Comparison of ENCODE assay signal across 21 mouse cellular contexts in the genomic region with DNA sequence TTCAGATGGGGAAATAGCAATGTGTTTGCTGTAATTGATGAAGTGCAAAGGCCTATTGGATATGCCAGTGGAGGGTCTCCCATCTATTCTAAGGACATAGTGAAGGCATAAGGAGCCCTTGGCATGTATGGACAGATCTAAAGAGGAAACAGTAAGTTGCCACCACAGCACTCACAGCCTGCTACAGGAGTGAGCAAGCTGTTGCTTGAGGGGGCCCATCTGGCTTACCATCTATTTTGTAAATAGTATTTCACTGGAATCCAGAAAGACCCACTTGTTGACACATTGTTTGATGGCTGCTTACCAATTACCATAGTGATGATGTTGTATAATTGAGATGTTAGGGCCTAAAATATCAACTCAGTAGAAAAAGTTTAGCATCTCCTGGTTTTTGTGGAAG. TPM values are rescaled to one million over a fixed set of nuclear protein-coding genes. Genes with fewer than 3 reads are reported as not detected.
A peak's percentile ranks its signal among the peaks of the same experiment; 100 is the strongest.
DNase-seq lines count a peak whose midpoint lies in the region; ATAC-seq and TF ChIP-seq lines count a peak whose summit lies in the region.
"Had no signal": no experiment of that assay in that cellular context is flagged by ENCODE, and none has a peak within 500 bp of the region (broad histone marks: within the 10 kb centered on the region; RNA-seq: fewer than 3 reads in every experiment).

No protein-coding gene starts in this region.

- H3K36me3 ChIP-seq in lung, embryonic 14.5 days (ENCODE audit: insufficient read depth): no peaks in the 10 kb centered on the region
- no peaks in the 10 kb centered on the region for H3K36me3 ChIP-seq in lung, embryonic 16.5 days (ENCODE audit: control insufficient read depth, insufficient read depth, low read length)
- H3K36me3 ChIP-seq: heart, embryonic 10.5 days; hindbrain, embryonic 13.5 days; limb, embryonic 12.5 days; liver, embryonic 12.5 days; midbrain, embryonic 10.5 days had no signal

- H3K9ac ChIP-seq in lung, embryonic 14.5 days: no peak overlapping the region
- H3K9ac ChIP-seq in lung, embryonic 16.5 days (ENCODE audit: low read length): no peak overlapping the region
- H3K9ac ChIP-seq: hindbrain, embryonic 13.5 days; limb, embryonic 12.5 days; liver, embryonic 12.5 days had no signal

- no peak overlapping the region for H3K4me3 ChIP-seq in lung, embryonic 14.5 days (ENCODE audit: low read depth, low read length)
- H3K4me3 ChIP-seq in lung, adult 2 months (replicated peaks; ENCODE audit: extremely low read depth, low read depth, low read length): no peak overlapping the region
- no peak overlapping the region for H3K4me3 ChIP-seq in lung, embryonic 16.5 days (ENCODE audit: low read length)
- H3K4me3 ChIP-seq: erythroblast, embryonic 14.5 days; heart, embryonic 10.5 days; hindbrain, embryonic 13.5 days; limb, embryonic 12.5 days; liver, embryonic 12.5 days; midbrain, embryonic 10.5 days had no signal

- no peak overlapping the region for H3K27ac ChIP-seq in lung, embryonic 14.5 days (ENCODE audit: low read depth)
- no peak overlapping the region for H3K27ac ChIP-seq in lung, embryonic 16.5 days (ENCODE audit: low read length)
- H3K27ac ChIP-seq: heart, embryonic 10.5 days; hindbrain, embryonic 13.5 days; liver, embryonic 12.5 days; macrophage; midbrain, embryonic 10.5 days had no signal

- no peaks in the 10 kb centered on the region for H3K27me3 ChIP-seq in lung, embryonic 14.5 days (ENCODE audit: insufficient read depth, low read length)
- no peaks in the 10 kb centered on the region for H3K27me3 ChIP-seq in lung, embryonic 16.5 days (ENCODE audit: control insufficient read depth, insufficient read depth, low read depth, low read length)
- H3K27me3 ChIP-seq: hindbrain, embryonic 13.5 days; limb, embryonic 12.5 days; liver, embryonic 12.5 days had no signal

- TF ChIP-seq CTCF in lung, embryonic 14.5 days (IDR thresholded peaks at IDR 0.05; ENCODE audit: low read depth): no peak
- no peak for TF ChIP-seq CTCF in lung, adult 2 months (IDR thresholded peaks at IDR 0.05; ENCODE audit: insufficient read depth, low read length)

- peak; percentile 78 for DNase-seq in lung, embryonic 14.5 days
- DNase-seq in lung, adult 2 months: no peak
- peak; percentile 50 to 55 for DNase-seq in layer of hippocampus, adult 8-10 months (ENCODE audit: low spot score in 2 of 2)
- peak; percentile 35 for DNase-seq in telencephalon, adult 2 months (ENCODE audit: low read depth, low spot score)
- no peak for DNase-seq in heart, adult 8-10 months (ENCODE audit: low spot score)
- DNase-seq: B cell, adult 2 months; cerebellum, adult 9-11 months; gastrocnemius, postnatal 25 days; kidney, adult 8-10 months; kidney, postnatal 14 days had no signal

- peak; percentile 73 for ATAC-seq in lung, embryonic 14.5 days (ENCODE audit: insufficient read depth)
- peak; percentile 68 for ATAC-seq in lung, embryonic 16.5 days (ENCODE audit: low read depth)
- ATAC-seq in erythroblast, adult 5-6 weeks (replicated peaks; ENCODE audit: low FRiP score, poor library complexity, severe bottlenecking): no peak
- ATAC-seq: forebrain, embryonic 14.5 days; inflammation-experienced regulatory T-cells, adult 6 months; liver, embryonic 12.5 days had no signal

- 0 out of 2 replicates have a peak, but pooled peaks cover 4% of the 10 kb centered on the region for H3K9me3 ChIP-seq in lung, embryonic 14.5 days (ENCODE audit: low read depth, low read length)
- no peaks in the 10 kb centered on the region for H3K9me3 ChIP-seq in lung, embryonic 16.5 days (ENCODE audit: control insufficient read depth, low read length)
- H3K9me3 ChIP-seq: hindbrain, embryonic 13.5 days had no signal

- no peak for TF ChIP-seq POLR2A in lung, adult 2 months (IDR thresholded peaks at IDR 0.05; ENCODE audit: borderline replicate concordance, extremely low read depth, low read depth, low read length)

- no peak overlapping the region for H3K4me2 ChIP-seq in lung, embryonic 14.5 days
- H3K4me2 ChIP-seq in lung, embryonic 16.5 days (ENCODE audit: low read depth, low read length): no peak overlapping the region
- H3K4me2 ChIP-seq: hindbrain, embryonic 13.5 days; limb, embryonic 12.5 days; liver, embryonic 12.5 days had no signal

- no peaks in the 10 kb centered on the region for H3K4me1 ChIP-seq in lung, embryonic 14.5 days (ENCODE audit: insufficient read depth)
- no peaks in the 10 kb centered on the region for H3K4me1 ChIP-seq in lung, adult 2 months (ENCODE audit: control insufficient read depth, insufficient read depth, low read length)
- H3K4me1 ChIP-seq in lung, embryonic 16.5 days (replicated peaks; ENCODE audit: control insufficient read depth, insufficient read depth, low read length): no peaks in the 10 kb centered on the region; the same call in 1 of the 2 replicates
- H3K4me1 ChIP-seq: hindbrain, embryonic 13.5 days; liver, embryonic 12.5 days had no signal

RNA-seq across cellular contexts. Expression of a gene that starts 20.7 kb away (rescaled TPM):
- polyA plus RNA-seq in lung, embryonic 14.5 days (2014; fragmentation: Nextera tagmentation; extraction: Ambion mirVana): 32.9 and 33.8 TPM in 2 replicates
- polyA plus RNA-seq in lung, adult 2 months (2012; rRNA removed): 20.3 and 27.7 TPM in 2 replicates
- 1 to 10 TPM; 5.7 to 9.0 (median 7.4) TPM for total RNA-seq in layer of hippocampus, adult 8-10 months (2022)
- 24.2 and 24.4 TPM in 2 replicates for polyA plus RNA-seq in lung, embryonic 16.5 days (2015; fragmentation: Nextera tagmentation; extraction: Ambion mirVana)
- total RNA-seq in heart, adult 8-10 months (2022): 10 to 100 TPM; 35.7 to 46.0 (median 42.1) TPM
- 0.84 TPM in 1 of 2 replicates, not detected in the other for total RNA-seq in erythroblast, adult 5-6 weeks (2015; ENCODE audit: low replicate concordance)
- 0.42 and 0.51 TPM in 2 replicates for total RNA-seq in erythroblast, adult 5-6 weeks (2017; ENCODE audit: low replicate concordance)
- polyA plus RNA-seq: inflammation-experienced regulatory T-cells, adult 6 months had no signal

Comparison
In these comparisons a context has a peak if more than half of its experiments do, and no peak if none do; other contexts are left out.
1. DNase-seq: peak in lung, embryonic 14.5 days (single experiment), layer of hippocampus, adult 8-10 months (2 of 2) and telencephalon, adult 2 months (single experiment); none in lung, adult 2 months (single experiment) and heart, adult 8-10 months (single experiment).